Mouse (Mus musculus) T-helper 17 cell (primary cell): ENCODE data around the gene Ccdc124.

Experiments
- in situ Hi-C, 2 experiments: fragments of 300-600 bp; cut with MboI, MseI; formaldehyde crosslinking; loops; 1 replicate in 1 of 2; 2 replicates in 1 of 2; pipeline ENCODE4 v1.15.1; 2025; ENCODE audit warnings: high pct_unique_total_duplicates in 2 of 2

Ccdc124 gene

GRCm38 (mm10) chr8:70873364-70873985, at the start of gene Ccdc124:
Ccdc124 (minus strand) TSS chr8:70873935.
- in situ Hi-C loops = no loop called here

GRCm38 (mm10) chr8:70920049-70920922, 46.6 kb upstream of the Ccdc124 start:
- in situ Hi-C loops = no loop called here

GRCm38 (mm10) chr8:70914704-70915103, 41.0 kb upstream of the Ccdc124 start:
- in situ Hi-C loops = loop anchor here in 1 of 2 experiments (10.0 kb wide), 1 partner anchor 370 kb away; no protein-coding TSS in a partner anchor

GRCm38 (mm10) chr8:70913523-70913922, 39.8 kb upstream of the Ccdc124 start:
- in situ Hi-C loops = loop anchor here in 1 of 2 experiments (10.0 kb wide), 1 partner anchor 371 kb away; no protein-coding TSS in a partner anchor

- in situ Hi-C loops = loop anchor here in 1 of 2 experiments (10.0 kb wide), 1 partner anchor 372 kb away; no protein-coding TSS in a partner anchor
Measured at GRCm38 (mm10) chr8:70912955-70913354, 39.2 kb upstream of the Ccdc124 start.

- in situ Hi-C loops = loop anchor here in 1 of 2 experiments (10.0 kb wide), 1 partner anchor 373 kb away; no protein-coding TSS in a partner anchor
Measured at GRCm38 (mm10) chr8:70911596-70911995, 37.9 kb upstream of the Ccdc124 start.

GRCm38 (mm10) chr8:70907518-70907917, 33.8 kb upstream of the Ccdc124 start:
- in situ Hi-C loops = no loop called here

- in situ Hi-C loops = no loop called here
Measured at GRCm38 (mm10) chr8:70905831-70906736, 32.3 kb upstream of the Ccdc124 start, which contains the start of gene Map1s. Map1s (plus strand) TSS chr8:70905932.

- in situ Hi-C loops = no loop called here
Measured at GRCm38 (mm10) chr8:70905463-70905830, 31.7 kb upstream of the Ccdc124 start.

GRCm38 (mm10) chr8:70904532-70904931, 30.8 kb upstream of the Ccdc124 start:
- in situ Hi-C loops = no loop called here

- in situ Hi-C loops = no loop called here
Measured at GRCm38 (mm10) chr8:70903582-70903981, 29.8 kb upstream of the Ccdc124 start.

GRCm38 (mm10) chr8:70903112-70903511, 29.4 kb upstream of the Ccdc124 start:
- in situ Hi-C loops = no loop called here

GRCm38 (mm10) chr8:70902211-70902610, 28.5 kb upstream of the Ccdc124 start:
- in situ Hi-C loops = no loop called here

GRCm38 (mm10) chr8:70900872-70901387, 27.2 kb upstream of the Ccdc124 start:
- in situ Hi-C loops = no loop called here

GRCm38 (mm10) chr8:70899226-70899625, 25.5 kb upstream of the Ccdc124 start:
- in situ Hi-C loops = loop anchor here in 1 of 2 experiments (5.0 kb wide), 1 partner anchor 473 kb away; the partner anchor contains the start of gene Ocel1

- in situ Hi-C loops = loop anchor here in 1 of 2 experiments (5.0 kb wide), 1 partner anchor 474 kb away; the partner anchor contains the start of gene Ocel1
Measured at GRCm38 (mm10) chr8:70898661-70899198, 25.0 kb upstream of the Ccdc124 start.

- in situ Hi-C loops = loop anchor here in 1 of 2 experiments (5.0 kb wide), 1 partner anchor 474 kb away; the partner anchor contains the start of gene Ocel1
Measured at GRCm38 (mm10) chr8:70897681-70898413, 24.1 kb upstream of the Ccdc124 start.

GRCm38 (mm10) chr8:70897021-70897680, 23.4 kb upstream of the Ccdc124 start, which contains the start of gene Rpl18a:
Rpl18a (minus strand) TSS chr8:70897412.
- in situ Hi-C loops = loop anchor here in 1 of 2 experiments (5.0 kb wide), 1 partner anchor 475 kb away; the partner anchor contains the start of gene Ocel1
